Mouse (Mus musculus): ENCODE results near the gene Pard3. TPM values are rescaled to one million over a fixed set of nuclear protein-coding genes. Genes with fewer than 3 reads are reported as not detected.

Pard3 gene
- polyA plus RNA-seq, 1 experiment: 51.2 TPM

DNA sequence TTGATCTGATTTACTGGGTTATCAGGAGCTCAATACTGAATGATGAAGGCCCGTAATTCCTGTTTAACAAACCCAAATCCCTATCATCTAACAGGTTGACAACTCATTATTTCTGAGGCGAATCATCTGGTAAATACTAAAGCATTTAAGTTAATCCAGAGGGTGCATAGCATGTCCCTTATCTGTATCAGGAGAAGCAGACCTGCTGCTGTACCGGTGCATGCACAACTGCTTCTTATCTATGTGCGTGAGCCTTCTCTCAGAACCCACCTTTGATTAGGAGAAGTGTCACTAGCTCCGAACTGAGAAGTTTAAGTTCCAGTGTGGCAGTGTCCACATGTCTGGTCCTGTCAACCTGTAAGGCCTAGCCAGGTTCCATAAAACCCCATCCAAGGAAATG, 499.9 kb downstream of the Pard3 start:
- no peak for TF ChIP-seq CTCF (conservative IDR thresholded peaks at IDR 0.05; ENCODE audit: insufficient read depth, insufficient read length, low read depth, low read length)
- TF ChIP-seq POLR2A (IDR thresholded peaks at IDR 0.05; ENCODE audit: low read depth, low read length): no peak
- WGBS: 98% methylated on average over 5 of the region's 5 CpGs
- no peaks in the 10 kb centered on the region for H3K36me3 ChIP-seq (ENCODE audit: control insufficient read depth, insufficient read depth, low read length)
- no peak overlapping the region for H3K27ac ChIP-seq (ENCODE audit: insufficient read depth, low read depth, low read length)
- H3K27me3 ChIP-seq (replicated peaks; ENCODE audit: control insufficient read depth, insufficient read depth, low read length): no peaks in the 10 kb centered on the region
- no peak for DNase-seq
- no peaks in the 10 kb centered on the region for H3K4me1 ChIP-seq (ENCODE audit: control insufficient read depth, insufficient read depth, low read length)
- no peak overlapping the region for H3K4me3 ChIP-seq (ENCODE audit: insufficient read depth, low read depth, low read length)

DNA sequence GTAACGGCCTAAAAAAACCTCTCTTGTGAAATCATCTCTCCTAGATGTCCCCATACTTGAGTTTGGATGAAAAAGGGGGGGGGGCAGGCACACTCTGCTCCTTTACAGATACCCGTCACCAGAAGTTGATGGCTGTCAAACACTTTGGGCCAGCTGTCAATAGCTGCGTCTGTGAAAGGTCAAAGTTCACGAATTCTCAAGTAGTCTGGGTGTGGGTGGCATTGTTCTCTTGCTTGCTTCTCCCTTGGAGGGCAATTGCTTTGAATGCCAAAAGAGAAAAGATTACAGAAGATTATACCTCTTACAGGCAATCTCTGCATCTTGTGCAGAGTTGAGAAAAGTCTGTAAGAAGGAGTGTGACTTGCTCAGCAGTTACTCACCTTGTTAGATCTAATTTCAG, 500.7 kb downstream of the Pard3 start:
- H3K4me1 ChIP-seq (ENCODE audit: control insufficient read depth, insufficient read depth, low read length): no peaks in the 10 kb centered on the region
- WGBS: 81% methylated on average over 4 of the region's 4 CpGs
- H3K36me3 ChIP-seq (ENCODE audit: control insufficient read depth, insufficient read depth, low read length): no peaks in the 10 kb centered on the region
- no peak for DNase-seq
- H3K27me3 ChIP-seq (replicated peaks; ENCODE audit: control insufficient read depth, insufficient read depth, low read length): no peaks in the 10 kb centered on the region
- TF ChIP-seq CTCF (conservative IDR thresholded peaks at IDR 0.05; ENCODE audit: insufficient read depth, insufficient read length, low read depth, low read length) (no peak), POLR2A (IDR thresholded peaks at IDR 0.05; ENCODE audit: low read depth, low read length) (no peak)
- no peak overlapping the region for H3K4me3 ChIP-seq (ENCODE audit: insufficient read depth, low read depth, low read length)
- no peak overlapping the region for H3K27ac ChIP-seq (ENCODE audit: insufficient read depth, low read depth, low read length)

DNA sequence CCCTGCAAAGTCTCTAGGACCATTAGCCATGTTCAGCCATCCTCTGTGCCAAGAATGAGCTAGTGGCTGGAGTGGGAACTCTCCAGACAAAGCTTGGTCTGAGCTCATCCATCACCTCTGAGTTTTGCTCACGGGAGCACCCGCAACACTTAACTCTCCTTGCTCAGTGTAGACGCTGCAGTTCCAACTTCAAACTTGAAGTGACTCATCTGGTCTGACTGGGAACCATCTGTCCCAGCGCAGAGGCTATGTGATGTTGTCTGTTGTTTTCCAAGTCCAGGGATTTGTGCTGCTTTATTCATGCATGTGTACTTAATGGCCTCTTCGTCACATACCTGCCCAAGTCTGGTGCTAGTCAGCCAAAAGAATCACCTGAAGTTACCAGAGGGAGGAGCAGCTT, 505.5 kb downstream of the Pard3 start:
- H3K4me3 ChIP-seq (ENCODE audit: insufficient read depth, low read depth, low read length): no peak overlapping the region
- H3K27me3 ChIP-seq (replicated peaks; ENCODE audit: control insufficient read depth, insufficient read depth, low read length): no peaks in the 10 kb centered on the region
- TF ChIP-seq POLR2A (IDR thresholded peaks at IDR 0.05; ENCODE audit: low read depth, low read length) (no peak), CTCF (conservative IDR thresholded peaks at IDR 0.05; ENCODE audit: insufficient read depth, insufficient read length, low read depth, low read length) (no peak)
- no peaks in the 10 kb centered on the region for H3K36me3 ChIP-seq (ENCODE audit: control insufficient read depth, insufficient read depth, low read length)
- 94% methylated on average over 5 of the region's 5 CpGs for WGBS
- H3K27ac ChIP-seq (ENCODE audit: insufficient read depth, low read depth, low read length): no peak overlapping the region
- H3K4me1 ChIP-seq (ENCODE audit: control insufficient read depth, insufficient read depth, low read length): no peaks in the 10 kb centered on the region; the same call in 1 of the 2 replicates
- DNase-seq: no peak

- WGBS: 93% methylated on average over 1 of the region's 1 CpGs
- TF ChIP-seq POLR2A (IDR thresholded peaks at IDR 0.05; ENCODE audit: low read depth, low read length): no peak
- TF ChIP-seq CTCF (conservative IDR thresholded peaks at IDR 0.05; ENCODE audit: insufficient read depth, insufficient read length, low read depth, low read length): no peak
Measured at GRCm38 (mm10) chr8:127570527-127570926, 506.8 kb downstream of the Pard3 start.

DNA sequence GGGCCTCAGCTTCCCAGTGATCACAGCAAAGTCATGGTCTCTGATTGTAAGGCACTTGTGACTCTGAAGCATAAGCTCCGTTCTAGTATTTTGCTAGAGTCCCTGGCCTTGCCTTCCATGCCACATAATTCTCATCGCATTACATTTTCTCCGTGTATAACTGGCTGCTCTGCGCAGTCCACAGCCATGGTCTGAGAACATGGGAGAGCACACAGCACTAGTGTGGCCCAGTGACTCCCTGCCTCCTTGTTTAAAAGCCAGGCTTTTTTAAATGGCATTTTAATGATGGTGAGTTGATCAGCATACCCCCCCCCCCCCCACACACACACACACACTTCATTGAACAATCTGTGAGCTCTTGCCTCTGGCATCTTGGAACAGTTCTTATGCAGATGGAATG, 508.8 kb downstream of the Pard3 start:
- no peaks in the 10 kb centered on the region for H3K27me3 ChIP-seq (replicated peaks; ENCODE audit: control insufficient read depth, insufficient read depth, low read length)
- TF ChIP-seq CTCF (conservative IDR thresholded peaks at IDR 0.05; ENCODE audit: insufficient read depth, insufficient read length, low read depth, low read length) (no peak), POLR2A (IDR thresholded peaks at IDR 0.05; ENCODE audit: low read depth, low read length) (no peak)
- no peaks in the 10 kb centered on the region; the same call in 1 of the 2 replicates for H3K4me1 ChIP-seq (ENCODE audit: control insufficient read depth, insufficient read depth, low read length)
- H3K4me3 ChIP-seq (ENCODE audit: insufficient read depth, low read depth, low read length): no peak overlapping the region
- H3K36me3 ChIP-seq (ENCODE audit: control insufficient read depth, insufficient read depth, low read length): no peaks in the 10 kb centered on the region
- 85% methylated on average over 4 of the region's 4 CpGs for WGBS
- no peak overlapping the region for H3K27ac ChIP-seq (ENCODE audit: insufficient read depth, low read depth, low read length)
- DNase-seq: no peak

More at GRCm38 (mm10) chr8:127570527-127570926, 506.8 kb downstream of the Pard3 start:
- H3K4me1 ChIP-seq (ENCODE audit: control insufficient read depth, insufficient read depth, low read length): no peaks in the 10 kb centered on the region; the same call in 1 of the 2 replicates
- no peak for DNase-seq
- H3K36me3 ChIP-seq (ENCODE audit: control insufficient read depth, insufficient read depth, low read length): no peaks in the 10 kb centered on the region
- no peak overlapping the region for H3K27ac ChIP-seq (ENCODE audit: insufficient read depth, low read depth, low read length)
- H3K4me3 ChIP-seq (ENCODE audit: insufficient read depth, low read depth, low read length): no peak overlapping the region
- H3K27me3 ChIP-seq (replicated peaks; ENCODE audit: control insufficient read depth, insufficient read depth, low read length): no peaks in the 10 kb centered on the region

DNA sequence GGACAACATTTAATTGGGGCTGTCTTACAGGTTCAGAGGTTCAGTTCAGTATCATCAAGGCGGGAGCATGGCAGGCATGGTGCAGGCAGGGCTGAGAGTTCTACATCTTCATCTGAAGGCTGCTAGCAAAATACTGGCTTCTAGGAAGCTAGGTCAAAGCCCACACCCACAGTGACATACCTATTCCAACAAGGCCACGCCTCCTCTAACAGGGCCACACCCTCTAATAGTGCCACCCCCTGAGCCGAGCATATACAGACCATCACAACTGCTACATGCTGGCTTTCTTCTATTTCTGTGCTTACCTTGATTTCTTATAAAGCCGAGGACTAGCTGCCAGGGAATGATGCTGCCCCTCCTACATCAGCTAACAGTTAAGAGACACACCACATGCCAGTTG, 513.0 kb downstream of the Pard3 start:
- 90% methylated on average over 4 of the region's 4 CpGs for WGBS
- H3K27ac ChIP-seq (ENCODE audit: insufficient read depth, low read depth, low read length): no peak overlapping the region
- H3K4me3 ChIP-seq (ENCODE audit: insufficient read depth, low read depth, low read length): no peak overlapping the region
- H3K27me3 ChIP-seq (replicated peaks; ENCODE audit: control insufficient read depth, insufficient read depth, low read length): no peaks in the 10 kb centered on the region
- no peaks in the 10 kb centered on the region; the same call in 1 of the 2 replicates for H3K4me1 ChIP-seq (ENCODE audit: control insufficient read depth, insufficient read depth, low read length)
- DNase-seq: no peak
- TF ChIP-seq POLR2A (IDR thresholded peaks at IDR 0.05; ENCODE audit: low read depth, low read length): no peak
- no peak for TF ChIP-seq CTCF (conservative IDR thresholded peaks at IDR 0.05; ENCODE audit: insufficient read depth, insufficient read length, low read depth, low read length)
- H3K36me3 ChIP-seq (ENCODE audit: control insufficient read depth, insufficient read depth, low read length): no peaks in the 10 kb centered on the region

DNA sequence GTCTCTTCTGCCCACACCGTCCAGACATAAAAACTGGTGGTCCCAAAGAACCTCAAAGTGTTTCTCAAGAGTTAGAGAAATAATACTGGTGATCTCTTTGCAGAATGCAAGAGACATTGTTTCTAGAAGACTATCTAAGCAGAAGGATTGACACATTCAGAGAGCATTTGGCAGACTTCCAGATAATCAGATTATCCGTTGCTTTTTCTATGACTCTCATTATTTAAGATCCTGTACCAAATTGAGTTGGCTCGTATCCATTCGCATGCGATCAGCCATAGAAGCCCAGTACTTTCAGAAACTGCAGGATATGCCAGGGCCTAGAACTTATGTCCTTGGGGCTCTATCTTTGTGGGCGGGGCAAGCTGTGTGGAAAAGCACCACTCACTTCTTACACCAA, 514.0 kb downstream of the Pard3 start:
- Histone ChIP-seq H3K4me1 (ENCODE audit: control insufficient read depth, insufficient read depth, low read length) (no peaks in the 10 kb centered on the region), H3K4me3 (ENCODE audit: insufficient read depth, low read depth, low read length) (no peak overlapping the region), H3K27ac (ENCODE audit: insufficient read depth, low read depth, low read length) (no peak overlapping the region), H3K27me3 (replicated peaks; ENCODE audit: control insufficient read depth, insufficient read depth, low read length) (no peaks in the 10 kb centered on the region), H3K36me3 (ENCODE audit: control insufficient read depth, insufficient read depth, low read length) (no peaks in the 10 kb centered on the region)
- TF ChIP-seq POLR2A (IDR thresholded peaks at IDR 0.05; ENCODE audit: low read depth, low read length): no peak
- TF ChIP-seq CTCF (conservative IDR thresholded peaks at IDR 0.05; ENCODE audit: insufficient read depth, insufficient read length, low read depth, low read length): no peak
- 84% methylated on average over 6 of the region's 6 CpGs for WGBS
- DNase-seq: no peak
